Mouse (Mus musculus) embryonic facial prominence, embryonic 11.5 days (tissue): ENCODE measurements around the gene Gm43191. TPM values are rescaled to one million over a fixed set of nuclear protein-coding genes. Genes with fewer than 3 reads are reported as not detected.
"Not testable (repeated sequence)": the region's sequence is repeated elsewhere in the genome, so short reads cannot be mapped to it uniquely, and the experiment has no call there.

Experiments used
- ATAC-seq: fragments of 200-750 bp; cut with Nextera tagmentation; replicated peaks from 2 replicates; pipeline ENCODE4 v1.8.0; 2017; ENCODE audit warnings: low read depth; ENCODE audit not compliant: insufficient number of reproducible peaks, low FRiP score, low TSS enrichment
- DNase-seq: peaks from one replicate; pipeline ENCODE4 v3.0.0-alpha.2; 2015; ENCODE audit warnings: low spot score
- H3K27ac ChIP-seq: fragments of 300-500 bp; sonication (generic); replicated peaks from 2 replicates; pipeline ENCODE4 v1.5.1; 2014; ENCODE audit warnings: mild to moderate bottlenecking, low read depth, low read length, control low read depth
- H3K27me3 ChIP-seq: fragments of 300-500 bp; sonication (generic); 2 replicates; pipeline ENCODE4 v1.6.1; 2014; ENCODE audit warnings: mild to moderate bottlenecking, low read length, moderate library complexity, mixed read lengths; ENCODE audit not compliant: control insufficient read depth, insufficient read depth
- H3K36me3 ChIP-seq: fragments of 300-500 bp; sonication (generic); replicated peaks from 2 replicates; pipeline ENCODE4 v1.6.1; 2014; ENCODE audit warnings: low read depth, mild to moderate bottlenecking, low read length, moderate library complexity, mixed read lengths; ENCODE audit not compliant: control insufficient read depth, insufficient read depth
- H3K4me1 ChIP-seq: fragments of 300-500 bp; sonication (generic); 2 replicates; pipeline ENCODE4 v1.6.1; 2014; ENCODE audit warnings: low read length, mixed read lengths; ENCODE audit not compliant: control insufficient read depth, insufficient read depth
- H3K4me2 ChIP-seq: fragments of 300-500 bp; sonication (generic); 2 replicates; pipeline ENCODE4 v1.6.1; 2014; ENCODE audit warnings: low read depth, mild to moderate bottlenecking, control low read depth, low read length, moderate library complexity
- H3K4me3 ChIP-seq: fragments of 300-500 bp; sonication (generic); 2 replicates; pipeline ENCODE4 v1.5.1; 2014; ENCODE audit warnings: low read depth, low read length, control low read depth
- H3K9ac ChIP-seq: fragments of 300-500 bp; sonication (generic); replicated peaks from 2 replicates; pipeline ENCODE4 v1.6.1; 2014; ENCODE audit warnings: mild to moderate bottlenecking, control low read depth, low read length
- H3K9me3 ChIP-seq: fragments of 300-500 bp; sonication (generic); replicated peaks from 2 replicates; pipeline ENCODE4 v1.6.1; 2016; ENCODE audit warnings: mild to moderate bottlenecking, low read length, inconsistent platforms, mixed read lengths; ENCODE audit not compliant: control insufficient read depth
- WGBS: fragments of 180-500 bp; shearing (Covaris S2); extraction: QIAGEN DNeasy Blood & Tissue Kit; methylation state at CpG from one replicate; pipeline ENCODE4 v1.1.7; 2014; 5-methylcytosine and 5-hydroxymethylcytosine counted together
- polyA plus RNA-seq: library from polyadenylated mRNA; unstranded; fragments of >200 nt; fragmentation: Nextera tagmentation; extraction: Ambion mirVana; gene quantifications from 2 replicates; pipeline ENCODE4 v1.2.1, GENCODE M21; 2014

Gm43191 gene
- polyA plus RNA-seq, 1 experiment from 2014 or later: not detected

DNA sequence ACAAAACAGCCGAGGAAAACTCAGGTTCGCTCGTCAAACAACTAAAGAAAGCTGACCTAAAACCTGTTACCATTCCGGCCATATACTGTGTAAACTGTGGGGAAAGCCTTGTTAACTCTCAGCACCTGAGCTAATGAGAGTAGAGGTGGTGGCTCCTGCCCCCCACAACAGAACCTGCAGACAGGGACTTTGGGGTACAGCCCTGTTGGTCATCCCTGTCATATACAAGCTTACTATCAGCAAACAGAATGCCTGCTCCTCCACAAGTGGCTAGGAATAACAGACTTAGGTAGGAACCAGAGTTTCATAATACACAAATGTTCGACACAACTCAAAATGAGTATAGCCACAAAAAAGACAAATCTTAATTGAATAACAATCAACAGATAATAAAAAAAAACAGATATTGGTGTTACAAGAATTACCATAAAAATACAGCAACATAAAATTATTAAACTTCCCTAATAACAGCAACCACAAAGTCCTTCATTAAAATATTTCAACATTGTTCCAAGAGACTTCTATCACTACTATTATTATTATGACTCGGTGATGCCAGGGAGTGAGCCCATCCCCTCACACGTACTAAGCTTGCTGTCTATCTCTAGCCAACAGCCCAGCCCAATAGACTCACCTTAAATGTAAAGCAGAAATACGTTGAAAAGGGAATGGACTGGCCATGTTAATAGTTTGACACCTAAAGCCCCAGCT, 14.1 kb upstream of the Gm43191 start:
- ATAC-seq (no peak), DNase-seq (no peak)
- Histone ChIP-seq H3K4me3 (no peak overlapping the region), H3K9me3 (no peaks in the 10 kb centered on the region), H3K27ac (no peak overlapping the region), H3K36me3 (no peaks in the 10 kb centered on the region), H3K9ac (no peak overlapping the region), H3K4me2 (no peak overlapping the region), H3K27me3 (no peaks in the 10 kb centered on the region), H3K4me1 (no peaks in the 10 kb centered on the region)
- 91% methylated on average over 8 of the region's 8 CpGs for WGBS

DNA sequence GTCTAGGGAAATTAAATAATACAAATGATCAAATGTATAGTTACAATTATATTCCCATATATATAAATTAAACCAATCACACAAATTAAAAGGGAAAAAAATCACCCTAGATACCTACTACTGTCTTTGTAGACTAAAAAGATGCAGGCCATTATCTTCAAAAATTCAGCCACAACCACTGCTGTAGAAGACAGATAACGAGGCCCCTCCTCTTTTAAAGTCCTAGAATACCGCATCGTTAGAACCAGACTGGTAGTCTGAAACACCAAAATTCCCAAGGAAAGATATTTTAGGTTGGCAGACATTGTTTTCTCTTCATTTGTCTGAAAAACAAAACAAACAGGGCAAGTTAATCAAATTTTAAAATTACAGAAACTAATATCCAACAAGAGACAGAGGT, 13.3 kb upstream of the Gm43191 start:
- Histone ChIP-seq H3K4me2 (no peak overlapping the region), H3K4me3 (no peak overlapping the region), H3K27ac (no peak overlapping the region), H3K36me3 (no peaks in the 10 kb centered on the region), H3K27me3 (no peaks in the 10 kb centered on the region), H3K4me1 (no peaks in the 10 kb centered on the region), H3K9me3 (no peaks in the 10 kb centered on the region), H3K9ac (no peak overlapping the region)
- ATAC-seq: no peak
- no peak for DNase-seq
- 91% methylated on average over 3 of the region's 3 CpGs for whole genome bisulfite sequencing

DNA sequence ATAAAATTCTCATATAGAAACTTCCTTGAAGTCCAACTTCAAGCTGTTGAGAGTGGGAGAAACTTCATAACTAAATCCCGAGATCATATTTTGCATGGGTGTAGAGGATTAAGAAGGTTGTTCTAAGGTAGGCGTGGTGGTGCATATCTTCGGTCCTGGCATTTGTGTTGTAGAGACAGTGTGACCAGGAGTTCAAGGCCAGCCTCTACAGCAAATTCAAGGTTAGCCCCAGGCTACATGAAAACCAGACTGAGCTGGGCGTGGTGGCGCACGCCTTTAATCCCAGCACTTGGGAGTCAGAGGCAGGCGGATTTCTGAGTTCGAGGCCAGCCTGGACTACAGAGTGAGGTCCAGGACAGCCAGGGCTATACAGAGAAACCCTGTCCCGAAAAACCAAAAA, 16.8 kb downstream of the Gm43191 start:
- H3K27ac ChIP-seq, DNase-seq, H3K9ac ChIP-seq, H3K4me2 ChIP-seq, H3K27me3 ChIP-seq, ATAC-seq, H3K4me1 ChIP-seq, H3K36me3 ChIP-seq, H3K9me3 ChIP-seq, H3K4me3 ChIP-seq: not testable (repeated sequence)
- 92% methylated on average over 9 of the region's 9 CpGs for WGBS

DNA sequence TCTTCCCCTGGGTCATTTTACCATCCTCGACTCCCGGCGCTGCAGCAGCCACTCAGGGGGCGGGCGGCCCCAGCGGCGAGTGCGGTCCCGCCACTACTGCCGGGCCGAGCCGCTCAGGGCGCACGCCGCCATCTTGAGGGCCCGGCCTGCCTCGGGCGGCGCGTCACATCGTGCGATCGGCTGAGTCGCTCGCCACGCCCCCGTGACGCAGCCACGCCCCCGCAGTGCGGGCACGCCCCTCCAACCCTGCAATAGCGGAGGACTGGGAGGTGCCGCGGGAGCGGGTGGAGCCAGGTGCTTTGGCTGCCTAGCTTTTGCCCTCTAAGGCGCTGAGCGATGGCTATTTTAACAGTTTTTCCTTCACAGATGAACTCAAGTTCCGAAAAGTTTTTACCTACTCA, 18.6 kb downstream of the Gm43191 start, which contains the start of gene Mfsd14a:
TSS of gene Mfsd14a (minus strand) at position 215 of the 401 bp plus-strand sequence.
- H3K4me1 ChIP-seq: no peaks in the 10 kb centered on the region
- peak within 1 kb of the TSS; percentile 99 for H3K4me3 ChIP-seq
- DNase-seq (peak; percentile 97), ATAC-seq (peak; percentile 98)
- WGBS: 0% methylated on average over 39 of the region's 39 CpGs
- H3K27ac ChIP-seq: peak within 1 kb of the TSS; percentile 90
- peak within 1 kb of the TSS; percentile 98 for H3K9ac ChIP-seq
- peak within 1 kb of the TSS; percentile 39 for H3K4me2 ChIP-seq
- no peaks in the 10 kb centered on the region for H3K9me3 ChIP-seq
- no peaks in the 10 kb centered on the region for H3K27me3 ChIP-seq
- H3K36me3 ChIP-seq: no peaks in the 10 kb centered on the region

DNA sequence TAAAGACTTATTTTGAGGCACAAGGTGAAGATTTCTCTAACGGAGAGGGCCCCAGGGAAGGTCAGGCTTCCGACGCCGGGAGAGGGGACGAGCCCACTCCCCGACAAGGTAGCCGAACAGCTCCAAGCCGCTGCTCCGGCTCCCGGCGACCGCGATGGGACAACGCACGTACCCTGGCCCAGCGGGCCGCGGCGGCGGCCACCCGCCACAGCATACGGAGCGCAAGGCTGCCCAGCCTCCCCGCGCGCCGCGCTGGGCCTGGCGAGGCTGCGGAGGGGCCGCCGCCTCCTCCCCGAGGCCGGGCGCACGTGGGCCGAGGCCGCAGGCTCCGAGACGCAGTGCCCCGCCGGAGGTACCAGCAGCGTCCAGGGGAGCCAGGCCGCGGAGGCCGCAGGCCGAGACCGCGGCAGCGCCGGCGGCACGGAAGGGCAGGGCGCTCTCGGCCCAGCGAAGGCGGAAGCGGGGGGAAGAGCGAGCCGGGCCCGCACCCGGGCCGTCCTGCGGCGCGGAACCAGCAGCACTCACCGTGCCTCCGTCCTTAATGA, 19.1 kb downstream of the Gm43191 start:
- no peaks in the 10 kb centered on the region for H3K9me3 ChIP-seq
- no peaks in the 10 kb centered on the region for H3K27me3 ChIP-seq
- peak overlapping the region; percentile 90 for H3K27ac ChIP-seq
- H3K4me2 ChIP-seq: peak overlapping the region; percentile 39
- H3K9ac ChIP-seq: peak overlapping the region; percentile 98
- peak; percentile 87 for ATAC-seq
- DNase-seq: peak; percentile 44
- H3K4me1 ChIP-seq: no peaks in the 10 kb centered on the region
- peak overlapping the region; percentile 99 for H3K4me3 ChIP-seq
- H3K36me3 ChIP-seq: no peaks in the 10 kb centered on the region
- WGBS: under 1% methylated on average over 51 of the region's 68 CpGs

DNA sequence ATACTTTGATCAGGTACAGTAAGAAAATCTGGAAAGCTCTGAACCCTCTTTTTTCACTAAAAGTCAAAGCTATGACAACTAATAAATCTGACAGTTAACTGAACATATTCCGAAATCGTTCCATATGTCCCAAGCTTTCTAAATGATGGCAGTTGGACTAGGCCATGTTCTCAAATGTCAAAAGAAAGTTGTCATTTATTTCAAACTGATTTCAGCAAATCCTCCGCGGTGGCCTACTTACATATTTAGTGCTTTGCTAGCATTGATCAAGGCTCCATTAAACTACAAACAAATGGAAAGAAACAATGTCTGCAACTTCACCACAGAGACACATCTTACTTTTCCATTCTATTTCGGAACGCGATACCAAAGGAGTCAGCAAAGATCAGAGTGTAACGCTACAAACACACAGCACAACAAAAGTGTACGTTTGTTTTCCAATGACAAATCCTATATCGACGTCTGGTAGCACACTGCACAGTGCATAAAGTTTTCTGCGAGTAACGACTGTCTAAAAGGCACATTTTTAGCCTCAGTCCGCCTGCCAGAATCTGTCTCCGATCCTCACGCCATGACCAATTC, 19.7 kb downstream of the Gm43191 start:
- WGBS: 6% methylated on average over 16 of the region's 16 CpGs
- ATAC-seq: no peak

DNA sequence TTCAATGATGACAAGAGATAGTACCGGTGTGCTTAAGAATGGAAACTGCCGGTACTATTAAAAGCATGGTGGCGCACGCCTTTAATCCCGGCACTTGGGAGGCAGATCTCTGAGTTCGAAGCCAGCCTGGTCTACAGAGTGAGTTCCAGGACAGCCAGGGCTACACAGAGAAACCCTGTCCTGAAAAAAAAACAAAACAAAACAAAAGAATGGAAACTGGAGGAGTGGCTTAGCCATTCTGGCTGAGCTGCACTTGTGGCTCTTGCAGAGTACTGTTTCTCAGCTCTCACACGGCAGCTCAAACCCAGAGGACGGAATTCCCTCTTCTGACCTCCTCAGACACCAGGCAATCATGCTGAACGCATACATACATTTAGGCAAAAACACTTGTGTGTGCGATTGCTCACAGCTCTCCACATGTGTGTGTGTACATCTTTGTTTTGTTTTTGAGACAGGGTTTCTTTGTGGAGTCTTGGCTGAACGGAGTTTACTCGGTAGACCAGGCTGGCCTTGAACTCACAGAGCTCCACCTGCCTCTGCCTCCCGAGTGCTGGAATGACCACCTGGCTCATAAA, 21.1 kb downstream of the Gm43191 start:
- ATAC-seq (no peak), DNase-seq (no peak)
- H3K36me3 ChIP-seq: no peaks in the 10 kb centered on the region
- H3K4me1 ChIP-seq: no peaks in the 10 kb centered on the region
- no peaks in the 10 kb centered on the region for H3K27me3 ChIP-seq
- H3K9me3 ChIP-seq: no peaks in the 10 kb centered on the region
- no peak overlapping the region for H3K9ac ChIP-seq
- WGBS: 81% methylated on average over 13 of the region's 13 CpGs
- no peak overlapping the region for H3K4me3 ChIP-seq
- no peak overlapping the region for H3K4me2 ChIP-seq
- no peak overlapping the region for H3K27ac ChIP-seq

More for the DNA sequence above, 19.7 kb downstream of the Gm43191 start:
- Histone ChIP-seq H3K4me1 (no peaks in the 10 kb centered on the region), H3K9me3 (no peaks in the 10 kb centered on the region), H3K27ac (peak overlapping the region; percentile 90; the same call in 1 of the 2 replicates), H3K36me3 (no peaks in the 10 kb centered on the region), H3K9ac (peak overlapping the region; percentile 98), H3K27me3 (no peaks in the 10 kb centered on the region), H3K4me2 (peak overlapping the region; percentile 39), H3K4me3 (peak overlapping the region; percentile 99)
- DNase-seq: peak; percentile 31
